Mouse (Mus musculus) spleen, adult 2 months (tissue): ENCODE measurements around the gene Rpl27a. TPM values are rescaled to one million over a fixed set of nuclear protein-coding genes. Genes with fewer than 3 reads are reported as not detected.

Source experiments
- DNase-seq, 2 experiments: peaks; one replicate each; pipeline versions ENCODE4 v3.0.0 to v3.0.0-alpha.2; 2012 to 2021; ENCODE audit warnings: low spot score in 2 of 2, low read depth in 1 of 2
- H3K27ac ChIP-seq: fragments of 200-500 bp; 2 replicates; pipeline ENCODE4 v1.5.1; 2012; ENCODE audit warnings: low read length, inconsistent platforms; ENCODE audit not compliant: insufficient read depth
- H3K27me3 ChIP-seq: fragments of 200-500 bp; 2 replicates; pipeline ENCODE4 v1.6.1; 2012; ENCODE audit warnings: mild to moderate bottlenecking, moderate library complexity, low read length, inconsistent platforms; ENCODE audit not compliant: control insufficient read depth, insufficient read depth
- H3K36me3 ChIP-seq: fragments of 200-500 bp; 2 replicates; pipeline ENCODE4 v1.6.1; 2012; ENCODE audit warnings: mild to moderate bottlenecking, low read length, inconsistent platforms; ENCODE audit not compliant: control insufficient read depth, insufficient read depth
- H3K4me1 ChIP-seq: fragments of 200-500 bp; 2 replicates; pipeline ENCODE4 v1.6.1; 2011; ENCODE audit warnings: inconsistent platforms; ENCODE audit not compliant: control insufficient read depth, insufficient read depth, insufficient read length
- H3K4me3 ChIP-seq: fragments of 200-500 bp; 2 replicates; pipeline ENCODE4 v1.5.1; 2011; ENCODE audit warnings: mild to moderate bottlenecking, inconsistent platforms; ENCODE audit not compliant: insufficient read depth, insufficient read length; ENCODE audit errors: extremely low read depth
- CTCF ChIP-seq: fragments of 200-500 bp; IDR thresholded peaks from 2 replicates; pipeline ENCODE4 v1.5.1; 2011; ENCODE audit warnings: mild to moderate bottlenecking, inconsistent platforms; ENCODE audit not compliant: insufficient read depth, insufficient read length, insufficient replicate concordance; ENCODE audit errors: extremely low read depth
- POLR2A ChIP-seq: fragments of 200-500 bp; IDR thresholded peaks from 2 replicates; pipeline ENCODE4 v1.6.1; 2011; ENCODE audit warnings: low read depth, low read length, inconsistent platforms
- WGBS: fragments of 180-500 bp; shearing (Covaris S2); methylation state at CpG from one replicate; pipeline ENCODE4 v1.1.7; 2018; 5-methylcytosine and 5-hydroxymethylcytosine counted together
- polyA plus RNA-seq: library from polyadenylated mRNA; depleted of rRNA; stranded (reverse); fragments of >200 nt; gene quantifications from 2 replicates; pipeline ENCODE4 v1.2.3, GENCODE M21; 2012

Gene Rpl27a
- polyA plus RNA-seq, 1 experiment, result 545 TPM

- no peak overlapping the region for H3K27ac ChIP-seq
- TF ChIP-seq CTCF (no peak), POLR2A (no peak)
- H3K36me3 ChIP-seq, result peaks cover 33% of the 10 kb centered on the region
- 89% methylated on average over 3 of the region's 3 CpGs for WGBS
- DNase-seq, result no peak
- H3K27me3 ChIP-seq, result no peaks in the 10 kb centered on the region
- no peak overlapping the region for H3K4me3 ChIP-seq
- H3K4me1 ChIP-seq, result no peaks in the 10 kb centered on the region
Measured at GRCm38 (mm10) chr7:109524763-109525162, 5.8 kb downstream of the Rpl27a start.

DNA sequence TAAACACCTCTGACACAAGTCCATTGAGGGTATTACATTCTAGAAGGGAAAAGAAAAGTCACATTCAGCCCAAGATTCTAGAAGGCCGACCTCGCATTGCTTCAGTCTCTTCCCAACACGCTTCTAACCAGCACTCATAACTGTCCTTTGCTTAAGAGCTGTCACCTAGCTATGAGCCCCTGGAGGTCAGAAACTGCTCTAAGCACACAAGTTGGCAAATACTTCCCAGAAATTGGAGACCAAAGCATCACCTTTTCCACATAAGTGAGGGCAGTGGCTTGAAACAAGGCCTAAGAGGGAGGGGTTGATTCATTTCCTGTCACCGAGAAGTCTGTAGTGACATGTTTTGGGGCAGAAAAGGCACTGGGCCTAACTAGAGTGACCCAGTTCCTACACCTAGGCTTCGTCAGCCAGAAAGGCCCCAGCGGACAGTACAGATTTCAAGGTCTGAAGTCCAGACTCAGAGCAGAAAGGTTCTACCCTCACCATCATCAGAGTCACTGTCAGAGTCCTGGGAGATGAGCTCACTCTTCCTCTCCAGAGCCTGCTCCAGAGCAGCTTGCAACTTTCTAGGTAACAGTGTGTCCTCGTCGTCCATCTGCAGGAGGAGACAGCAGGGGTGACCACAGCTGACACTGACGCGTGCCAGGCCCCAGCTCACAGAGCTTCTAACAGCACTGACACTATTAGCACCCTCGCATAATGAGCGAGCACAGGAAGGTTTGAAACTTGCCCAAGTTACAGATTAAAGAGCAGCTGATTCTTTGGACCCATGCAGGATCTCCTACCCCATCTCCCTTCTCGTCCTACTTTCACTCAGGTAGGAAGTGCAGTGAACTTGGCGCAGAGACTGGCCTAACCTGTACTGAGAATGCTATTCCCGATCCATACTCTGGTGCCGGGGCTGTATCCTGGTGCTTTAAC lies 7.1 kb downstream of the Rpl27a start:
- no peak overlapping the region for H3K27ac ChIP-seq
- 84% methylated on average over 16 of the region's 16 CpGs for WGBS
- DNase-seq, result no peak
- H3K4me3 ChIP-seq, result no peak overlapping the region
- H3K4me1 ChIP-seq, result no peaks in the 10 kb centered on the region
- peaks cover 31% of the 10 kb centered on the region for H3K36me3 ChIP-seq
- no peak for TF ChIP-seq CTCF
- TF ChIP-seq POLR2A, result no peak
- no peaks in the 10 kb centered on the region for H3K27me3 ChIP-seq

- no peak for DNase-seq
- Histone ChIP-seq H3K27ac (no peak overlapping the region), H3K4me1 (no peaks in the 10 kb centered on the region), H3K4me3 (no peak overlapping the region), H3K27me3 (no peaks in the 10 kb centered on the region), H3K36me3 (peaks cover 20% of the 10 kb centered on the region)
- no peak for TF ChIP-seq CTCF
- no peak for TF ChIP-seq POLR2A
- 95% methylated on average over 3 of the region's 3 CpGs for WGBS
Measured at GRCm38 (mm10) chr7:109527536-109527935, 8.6 kb downstream of the Rpl27a start.

- no peak for DNase-seq
- TF ChIP-seq POLR2A (no peak), CTCF (peak; percentile 55; the same call in 1 of the 2 replicates)
- no peaks in the 10 kb centered on the region for H3K4me1 ChIP-seq
- no peak overlapping the region for H3K4me3 ChIP-seq
- H3K27ac ChIP-seq, result no peak overlapping the region
- H3K36me3 ChIP-seq, result peaks cover 13% of the 10 kb centered on the region
- no peaks in the 10 kb centered on the region for H3K27me3 ChIP-seq
- WGBS, result 40% methylated on average over 3 of the region's 3 CpGs
Measured at GRCm38 (mm10) chr7:109528356-109528755, 9.4 kb downstream of the Rpl27a start.

- DNase-seq, result no peak
- peaks cover 3% of the 10 kb centered on the region for H3K36me3 ChIP-seq
- TF ChIP-seq CTCF (no peak), POLR2A (no peak)
- no peaks in the 10 kb centered on the region for H3K27me3 ChIP-seq
- no peaks in the 10 kb centered on the region for H3K4me1 ChIP-seq
- WGBS, result 42% methylated on average over 2 of the region's 2 CpGs
- no peak overlapping the region for H3K4me3 ChIP-seq
- no peak overlapping the region for H3K27ac ChIP-seq
Measured at GRCm38 (mm10) chr7:109529741-109530140, 10.8 kb downstream of the Rpl27a start.

DNA sequence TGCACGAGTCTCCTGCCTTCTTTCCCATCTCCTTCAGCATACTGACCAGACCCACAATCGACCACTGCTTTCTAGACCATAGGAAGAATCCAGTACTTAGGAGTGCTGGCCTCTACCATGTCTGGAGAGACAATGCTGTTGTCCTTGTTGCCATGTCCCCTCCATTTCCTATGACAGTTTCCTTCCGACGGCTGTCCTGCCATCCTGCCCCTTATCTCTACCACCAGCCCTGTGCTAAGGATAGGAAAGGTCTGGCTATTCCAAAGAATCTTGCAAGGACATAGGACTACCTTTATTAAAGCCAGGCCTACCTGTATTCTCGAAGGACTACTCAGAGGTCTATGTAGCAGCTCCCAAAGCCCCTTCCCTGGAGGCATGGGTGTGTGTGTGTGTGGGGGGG lies 12.6 kb downstream of the Rpl27a start:
- no peaks in the 10 kb centered on the region for H3K27me3 ChIP-seq
- DNase-seq, result no peak
- H3K36me3 ChIP-seq, result no peaks in the 10 kb centered on the region
- WGBS, result 67% methylated on average over 5 of the region's 5 CpGs
- no peak overlapping the region for H3K4me3 ChIP-seq
- H3K4me1 ChIP-seq, result no peaks in the 10 kb centered on the region
- no peak for TF ChIP-seq CTCF
- no peak for TF ChIP-seq POLR2A
- no peak overlapping the region for H3K27ac ChIP-seq

- no peak for TF ChIP-seq POLR2A
- no peak for TF ChIP-seq CTCF
- Histone ChIP-seq H3K27ac (no peak overlapping the region), H3K27me3 (no peaks in the 10 kb centered on the region), H3K4me3 (no peak overlapping the region), H3K4me1 (no peaks in the 10 kb centered on the region), H3K36me3 (no peaks in the 10 kb centered on the region)
- DNase-seq, result no peak
- 75% methylated on average over 3 of the region's 3 CpGs for WGBS
Measured at GRCm38 (mm10) chr7:109532691-109533090, 13.7 kb downstream of the Rpl27a start.
